Mouse (Mus musculus): Measurements from ENCODE around the gene Ccp110. TPM values are rescaled to one million over a fixed set of nuclear protein-coding genes. Genes with fewer than 3 reads are reported as not detected.

Gene Ccp110
- polyA plus RNA-seq, 1 experiment from 2014 or later, result 45.9 TPM

- H3K4me3 ChIP-seq, result no peak overlapping the region
- no peak for DNase-seq (ENCODE audit: extremely low spot score, low spot score)
- no peaks in the 10 kb centered on the region for H3K27me3 ChIP-seq (ENCODE audit: poor library complexity, severe bottlenecking)
- WGBS, result 92% methylated on average over 11 of the region's 11 CpGs
- H3K36me3 ChIP-seq (replicated peaks), result peaks cover 43% of the 10 kb centered on the region
- H3K4me1 ChIP-seq, result no peaks in the 10 kb centered on the region; the same call in 1 of the 2 replicates
- no peaks in the 10 kb centered on the region for H3K9me3 ChIP-seq
- no peak overlapping the region for H3K27ac ChIP-seq
Measured at GRCm38 (mm10) chr7:118763939-118764338, 51.6 kb downstream of the Ccp110 start.

GRCm38 (mm10) chr7:118764725-118765124 is 52.4 kb downstream of the Ccp110 start:
- Histone ChIP-seq H3K27ac (no peak overlapping the region), H3K4me3 (no peak overlapping the region), H3K36me3 (replicated peaks) (peaks cover 40% of the 10 kb centered on the region), H3K4me1 (no peaks in the 10 kb centered on the region; the same call in 1 of the 2 replicates), H3K9me3 (no peaks in the 10 kb centered on the region), H3K27me3 (ENCODE audit: poor library complexity, severe bottlenecking) (no peaks in the 10 kb centered on the region)
- 88% methylated on average over 14 of the region's 14 CpGs for WGBS
- no peak for DNase-seq (ENCODE audit: extremely low spot score, low spot score)

- WGBS, result 80% methylated on average over 8 of the region's 8 CpGs
- Histone ChIP-seq H3K27me3 (ENCODE audit: poor library complexity, severe bottlenecking) (no peaks in the 10 kb centered on the region), H3K9me3 (no peaks in the 10 kb centered on the region), H3K4me3 (no peak overlapping the region), H3K36me3 (replicated peaks) (peaks cover 34% of the 10 kb centered on the region), H3K4me1 (no peaks in the 10 kb centered on the region; the same call in 1 of the 2 replicates), H3K27ac (no peak overlapping the region)
- no peak for DNase-seq (ENCODE audit: extremely low spot score, low spot score)
Measured at GRCm38 (mm10) chr7:118765604-118766003, 53.3 kb downstream of the Ccp110 start.

- peak; percentile 27 for DNase-seq (ENCODE audit: extremely low spot score, low spot score)
- whole genome bisulfite sequencing, result 68% methylated on average over 18 of the region's 18 CpGs
- no peak overlapping the region for H3K4me3 ChIP-seq
- H3K9me3 ChIP-seq, result no peaks in the 10 kb centered on the region
- H3K36me3 ChIP-seq (replicated peaks), result peaks cover 30% of the 10 kb centered on the region
- no peaks in the 10 kb centered on the region; the same call in 1 of the 2 replicates for H3K4me1 ChIP-seq
- H3K27ac ChIP-seq, result 0 out of 2 replicates have a peak overlapping the region, but pooled peaks have one; percentile 20
- H3K27me3 ChIP-seq (ENCODE audit: poor library complexity, severe bottlenecking), result no peaks in the 10 kb centered on the region
Measured at GRCm38 (mm10) chr7:118766119-118766833, 53.9 kb downstream of the Ccp110 start.

- H3K9me3 ChIP-seq, result no peaks in the 10 kb centered on the region
- H3K36me3 ChIP-seq (replicated peaks), result peaks cover 24% of the 10 kb centered on the region
- no peak overlapping the region for H3K27ac ChIP-seq
- H3K27me3 ChIP-seq (ENCODE audit: poor library complexity, severe bottlenecking), result no peaks in the 10 kb centered on the region
- DNase-seq (ENCODE audit: extremely low spot score, low spot score), result no peak
- WGBS, result 94% methylated on average over 5 of the region's 5 CpGs
- no peak overlapping the region for H3K4me3 ChIP-seq
- H3K4me1 ChIP-seq, result no peaks in the 10 kb centered on the region; the same call in 1 of the 2 replicates
Measured at GRCm38 (mm10) chr7:118766834-118767224, 54.5 kb downstream of the Ccp110 start.

GRCm38 (mm10) chr7:118769208-118769607 is 56.9 kb downstream of the Ccp110 start:
- DNase-seq (ENCODE audit: extremely low spot score, low spot score), result no peak
- Histone ChIP-seq H3K9me3 (no peaks in the 10 kb centered on the region), H3K27me3 (ENCODE audit: poor library complexity, severe bottlenecking) (no peaks in the 10 kb centered on the region), H3K27ac (no peak overlapping the region), H3K4me3 (no peak overlapping the region), H3K4me1 (no peaks in the 10 kb centered on the region; the same call in 1 of the 2 replicates), H3K36me3 (replicated peaks) (peaks cover 9% of the 10 kb centered on the region)
- 92% methylated on average over 8 of the region's 8 CpGs for WGBS

- H3K4me3 ChIP-seq, result no peak overlapping the region
Measured at GRCm38 (mm10) chr7:118769655-118770054, 57.3 kb downstream of the Ccp110 start.

DNA sequence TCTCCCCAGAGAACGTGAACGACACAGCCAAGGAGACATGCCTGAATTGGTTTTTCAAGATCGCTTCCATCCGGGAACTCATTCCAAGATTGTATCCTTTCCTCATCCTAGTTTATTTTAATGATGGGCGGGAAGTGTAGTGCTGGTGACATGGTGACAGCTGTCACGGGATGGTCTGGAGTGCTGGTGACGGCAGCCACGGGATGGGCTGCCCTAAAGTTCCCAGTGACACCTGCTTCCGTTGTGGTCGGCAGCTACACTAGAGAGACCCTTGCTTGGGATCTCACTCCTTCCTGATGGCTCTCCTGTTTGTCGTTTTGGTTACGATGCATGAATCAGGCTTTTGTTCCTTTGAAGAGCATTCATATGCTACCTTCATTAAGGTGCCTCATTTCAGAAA is 60.7 kb downstream of the Ccp110 start:
- H3K27ac ChIP-seq, result no peak overlapping the region

More at GRCm38 (mm10) chr7:118769655-118770054, 57.3 kb downstream of the Ccp110 start:
- H3K9me3 ChIP-seq, result no peaks in the 10 kb centered on the region
- peaks cover 11% of the 10 kb centered on the region; the same call in 1 of the 2 replicates for H3K36me3 ChIP-seq (replicated peaks)
- no peak overlapping the region for H3K27ac ChIP-seq
- 85% methylated on average over 1 of the region's 1 CpGs for WGBS
- no peaks in the 10 kb centered on the region; the same call in 1 of the 2 replicates for H3K4me1 ChIP-seq
- H3K27me3 ChIP-seq (ENCODE audit: poor library complexity, severe bottlenecking), result no peaks in the 10 kb centered on the region
- DNase-seq (ENCODE audit: extremely low spot score, low spot score), result no peak

GRCm38 (mm10) chr7:118775991-118776390 is 63.6 kb downstream of the Ccp110 start:
- H3K4me1 ChIP-seq, result 0 out of 2 replicates have a peak, but pooled peaks cover 6% of the 10 kb centered on the region
- H3K36me3 ChIP-seq (replicated peaks), result peaks cover 37% of the 10 kb centered on the region
- H3K4me3 ChIP-seq, result no peak overlapping the region
- H3K27me3 ChIP-seq (ENCODE audit: poor library complexity, severe bottlenecking), result no peaks in the 10 kb centered on the region
- no peak for DNase-seq (ENCODE audit: extremely low spot score, low spot score)
- H3K27ac ChIP-seq, result peak overlapping the region; percentile 48; the same call in 1 of the 2 replicates
- H3K9me3 ChIP-seq, result no peaks in the 10 kb centered on the region
- WGBS, result 83% methylated on average over 7 of the region's 7 CpGs

More for the DNA sequence above, 60.7 kb downstream of the Ccp110 start:
- WGBS, result 93% methylated on average over 12 of the region's 12 CpGs
- Histone ChIP-seq H3K27me3 (ENCODE audit: poor library complexity, severe bottlenecking) (no peaks in the 10 kb centered on the region), H3K9me3 (no peaks in the 10 kb centered on the region), H3K36me3 (replicated peaks) (peaks cover 22% of the 10 kb centered on the region), H3K4me1 (0 out of 2 replicates have a peak, but pooled peaks cover 6% of the 10 kb centered on the region), H3K4me3 (no peak overlapping the region)
- no peak for DNase-seq (ENCODE audit: extremely low spot score, low spot score)

DNA sequence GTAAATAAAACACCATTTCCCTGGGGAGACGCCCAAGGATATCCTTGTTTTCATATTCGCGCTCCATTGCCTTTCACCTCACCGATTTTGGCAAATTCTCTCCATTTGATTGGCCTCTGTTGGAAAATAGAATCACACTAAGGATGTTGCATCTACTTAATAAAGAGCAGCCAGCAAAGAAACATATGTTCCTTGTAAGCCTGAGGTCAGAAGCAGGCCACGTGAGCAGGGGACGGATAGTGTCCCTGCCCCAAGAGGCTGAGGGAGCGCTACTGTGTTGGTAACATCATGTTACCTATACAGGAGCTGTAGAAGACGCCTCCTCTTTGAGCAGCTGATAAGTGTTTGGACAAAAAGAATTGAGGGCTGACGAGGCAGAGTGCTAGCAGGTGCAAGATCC is 64.1 kb downstream of the Ccp110 start:
- H3K27ac ChIP-seq, result no peak overlapping the region
- H3K9me3 ChIP-seq, result no peaks in the 10 kb centered on the region
- DNase-seq (ENCODE audit: extremely low spot score, low spot score), result no peak
- H3K27me3 ChIP-seq (ENCODE audit: poor library complexity, severe bottlenecking), result no peaks in the 10 kb centered on the region
- 0 out of 2 replicates have a peak, but pooled peaks cover 6% of the 10 kb centered on the region for H3K4me1 ChIP-seq
- H3K4me3 ChIP-seq, result no peak overlapping the region
- H3K36me3 ChIP-seq (replicated peaks), result peaks cover 41% of the 10 kb centered on the region
- 85% methylated on average over 9 of the region's 9 CpGs for WGBS

DNA sequence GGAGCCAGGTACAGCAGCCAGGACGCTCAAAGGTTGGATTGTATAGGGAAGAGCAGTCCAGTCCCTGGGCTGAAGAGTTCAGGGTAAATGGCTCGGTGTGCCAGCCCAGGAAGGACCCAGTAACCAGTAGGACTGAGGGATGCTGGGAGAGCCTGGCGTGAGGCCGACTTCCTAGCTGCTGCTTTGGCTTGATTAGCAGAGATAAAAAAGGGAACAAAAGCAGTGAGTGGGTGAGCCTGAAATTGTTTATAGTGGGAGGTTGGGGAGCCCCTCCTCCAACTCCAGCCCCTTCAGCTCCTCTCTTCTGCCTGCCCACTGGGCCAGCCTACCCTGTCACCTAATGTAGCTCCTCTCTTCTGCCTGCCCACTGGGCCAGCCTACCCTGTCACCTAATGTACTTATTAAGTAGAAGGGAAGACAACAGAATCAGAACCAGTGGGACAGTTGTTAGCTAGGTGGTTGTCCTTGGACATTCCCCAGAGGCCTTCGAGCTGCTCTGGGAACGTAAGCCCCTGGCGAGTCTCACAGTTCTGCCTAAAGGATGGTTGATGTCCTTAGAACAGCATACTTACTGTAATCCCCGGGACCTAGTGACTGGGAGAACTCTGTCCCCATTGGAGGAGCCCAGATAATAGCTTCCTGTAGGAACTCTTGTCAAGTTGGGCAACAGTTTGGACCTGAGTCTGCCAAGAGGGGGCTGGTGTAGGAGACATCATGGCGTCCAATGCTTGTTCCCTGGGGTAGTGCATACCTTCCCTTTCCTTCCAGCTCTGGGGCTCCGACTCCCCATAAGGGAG is 65.4 kb downstream of the Ccp110 start:
- no peaks in the 10 kb centered on the region for H3K27me3 ChIP-seq (ENCODE audit: poor library complexity, severe bottlenecking)
- H3K36me3 ChIP-seq (replicated peaks), result peaks cover 44% of the 10 kb centered on the region
- 0 out of 2 replicates have a peak, but pooled peaks cover 6% of the 10 kb centered on the region for H3K4me1 ChIP-seq
- H3K27ac ChIP-seq, result peak overlapping the region; percentile 4; the same call in 1 of the 2 replicates
- DNase-seq (ENCODE audit: extremely low spot score, low spot score), result no peak
- H3K9me3 ChIP-seq, result no peaks in the 10 kb centered on the region
- H3K4me3 ChIP-seq, result no peak overlapping the region
- WGBS, result 91% methylated on average over 10 of the region's 10 CpGs

DNA sequence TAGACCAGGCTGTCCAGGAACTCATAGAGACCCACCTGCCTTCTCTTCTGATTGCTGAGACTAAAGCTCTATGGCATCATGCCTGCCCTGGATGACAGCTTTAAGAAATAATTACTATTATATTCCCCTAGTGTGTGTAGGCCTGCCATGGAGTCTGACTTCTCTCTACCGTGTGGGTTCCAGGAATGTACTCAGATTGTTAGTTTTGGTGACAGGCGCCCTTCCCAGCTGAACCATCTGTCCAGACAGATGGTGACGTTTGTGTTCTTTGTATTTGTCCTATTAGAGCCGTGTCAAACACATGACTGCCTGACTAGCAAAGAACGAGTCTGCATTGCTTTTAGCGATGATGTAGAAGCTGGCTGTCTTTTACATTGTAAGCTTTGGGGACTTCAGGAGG is 66.2 kb downstream of the Ccp110 start:
- H3K4me3 ChIP-seq, result no peak overlapping the region
- WGBS, result 87% methylated on average over 6 of the region's 6 CpGs
- H3K27ac ChIP-seq, result no peak overlapping the region
- peaks cover 42% of the 10 kb centered on the region for H3K36me3 ChIP-seq (replicated peaks)
- no peaks in the 10 kb centered on the region for H3K9me3 ChIP-seq
- no peak for DNase-seq (ENCODE audit: extremely low spot score, low spot score)
- no peaks in the 10 kb centered on the region for H3K27me3 ChIP-seq (ENCODE audit: poor library complexity, severe bottlenecking)
- H3K4me1 ChIP-seq, result 0 out of 2 replicates have a peak, but pooled peaks cover 6% of the 10 kb centered on the region
